Mouse (Mus musculus) midbrain, embryonic 14.5 days (tissue): ENCODE data around the gene Lman2l. TPM values are rescaled to one million over a fixed set of nuclear protein-coding genes. Genes with fewer than 3 reads are reported as not detected.

ENCODE experiments used
- ATAC-seq: fragments of 200-750 bp; cut with Nextera tagmentation; 2 replicates; pipeline ENCODE4 v1.8.0; 2017; ENCODE audit warnings: moderate number of reproducible peaks, moderate library complexity; ENCODE audit not compliant: low FRiP score, low TSS enrichment
- DNase-seq: peaks from one replicate; pipeline ENCODE4 v3.0.0-alpha.2; 2015
- H3K27ac ChIP-seq: fragments of 300-500 bp; sonication (generic); replicated peaks from 2 replicates; pipeline ENCODE4 v1.5.1; 2014; ENCODE audit warnings: mild to moderate bottlenecking, low read depth, low read length, moderate library complexity
- H3K27me3 ChIP-seq: fragments of 300-500 bp; sonication (generic); 2 replicates; pipeline ENCODE4 v1.6.1; 2014; ENCODE audit warnings: low read length, control low read depth, mixed read lengths; ENCODE audit not compliant: control insufficient read depth, insufficient read depth
- H3K36me3 ChIP-seq: fragments of 300-500 bp; sonication (generic); 2 replicates; pipeline ENCODE4 v1.6.1; 2014; ENCODE audit warnings: low read length, control low read depth; ENCODE audit not compliant: control insufficient read depth, insufficient read depth
- H3K4me1 ChIP-seq: fragments of 300-500 bp; sonication (generic); 2 replicates; pipeline ENCODE4 v1.6.1; 2014; ENCODE audit warnings: mild to moderate bottlenecking, antibody characterized with exemption, low read length, control low read depth; ENCODE audit not compliant: control insufficient read depth, insufficient read depth
- H3K4me2 ChIP-seq: fragments of 300-500 bp; sonication (generic); 2 replicates; pipeline ENCODE4 v1.6.1; 2014; ENCODE audit warnings: mild to moderate bottlenecking, low read length, moderate library complexity
- H3K4me3 ChIP-seq: fragments of 300-500 bp; sonication (generic); replicated peaks from 2 replicates; pipeline ENCODE4 v1.5.1; 2014; ENCODE audit warnings: low read depth, low read length
- H3K9ac ChIP-seq: fragments of 300-500 bp; sonication (generic); replicated peaks from 2 replicates; pipeline ENCODE4 v1.6.1; 2014; ENCODE audit warnings: mild to moderate bottlenecking, low read length, moderate library complexity
- H3K9me3 ChIP-seq: fragments of 300-500 bp; sonication (generic); 2 replicates; pipeline ENCODE4 v1.6.1; 2016; ENCODE audit warnings: low read length, control low read depth, mixed read lengths; ENCODE audit not compliant: control insufficient read depth
- WGBS: fragments of 180-500 bp; shearing (Covaris S2); extraction: QIAGEN DNeasy Blood & Tissue Kit; methylation state at CpG from one replicate; pipeline ENCODE4 v1.1.7; 2014; 5-methylcytosine and 5-hydroxymethylcytosine counted together
- polyA plus RNA-seq: library from polyadenylated mRNA; unstranded; fragments of >200 nt; fragmentation: Nextera tagmentation; extraction: Ambion mirVana; gene quantifications from 2 replicates; pipeline ENCODE4 v1.2.1, GENCODE M21; 2014

Lman2l gene
- polyA plus RNA-seq, 1 experiment from 2014 or later, result 42.7 TPM

- no peak overlapping the region for H3K4me2 ChIP-seq
- H3K4me1 ChIP-seq, result peaks cover 15% of the 10 kb centered on the region
- peak; percentile 80 for DNase-seq
- no peaks in the 10 kb centered on the region for H3K36me3 ChIP-seq
- peak overlapping the region; percentile 62 for H3K27ac ChIP-seq
- no peak overlapping the region for H3K9ac ChIP-seq
- no peaks in the 10 kb centered on the region for H3K9me3 ChIP-seq
- H3K4me3 ChIP-seq, result no peak overlapping the region
- no peaks in the 10 kb centered on the region for H3K27me3 ChIP-seq
- WGBS, result 41% methylated on average over 4 of the region's 4 CpGs
- peak; percentile 27; the same call in 1 of the 2 replicates for ATAC-seq
Measured at GRCm38 (mm10) chr1:36401509-36401908, 43.6 kb downstream of the Lman2l start.

- H3K4me3 ChIP-seq, result no peak overlapping the region
- H3K27me3 ChIP-seq, result no peaks in the 10 kb centered on the region
- no peaks in the 10 kb centered on the region for H3K9me3 ChIP-seq
- H3K36me3 ChIP-seq, result no peaks in the 10 kb centered on the region
- H3K4me2 ChIP-seq, result no peak overlapping the region
- WGBS, result 32% methylated on average over 6 of the region's 6 CpGs
- DNase-seq (no peak), ATAC-seq (no peak)
- no peak overlapping the region for H3K27ac ChIP-seq
- no peak overlapping the region for H3K9ac ChIP-seq
- peaks cover 11% of the 10 kb centered on the region for H3K4me1 ChIP-seq
Measured at GRCm38 (mm10) chr1:36397041-36397440, 48.0 kb downstream of the Lman2l start.

GRCm38 (mm10) chr1:36379582-36379981 is 65.5 kb downstream of the Lman2l start:
- ATAC-seq, result no peak
- H3K4me3 ChIP-seq, result no peak overlapping the region
- DNase-seq, result no peak
- H3K27me3 ChIP-seq, result no peaks in the 10 kb centered on the region
- H3K9ac ChIP-seq, result no peak overlapping the region
- H3K36me3 ChIP-seq, result no peaks in the 10 kb centered on the region
- H3K9me3 ChIP-seq, result no peaks in the 10 kb centered on the region
- WGBS, result 62% methylated on average over 4 of the region's 4 CpGs
- no peaks in the 10 kb centered on the region for H3K4me1 ChIP-seq
- H3K27ac ChIP-seq, result no peak overlapping the region
- H3K4me2 ChIP-seq, result no peak overlapping the region

DNA sequence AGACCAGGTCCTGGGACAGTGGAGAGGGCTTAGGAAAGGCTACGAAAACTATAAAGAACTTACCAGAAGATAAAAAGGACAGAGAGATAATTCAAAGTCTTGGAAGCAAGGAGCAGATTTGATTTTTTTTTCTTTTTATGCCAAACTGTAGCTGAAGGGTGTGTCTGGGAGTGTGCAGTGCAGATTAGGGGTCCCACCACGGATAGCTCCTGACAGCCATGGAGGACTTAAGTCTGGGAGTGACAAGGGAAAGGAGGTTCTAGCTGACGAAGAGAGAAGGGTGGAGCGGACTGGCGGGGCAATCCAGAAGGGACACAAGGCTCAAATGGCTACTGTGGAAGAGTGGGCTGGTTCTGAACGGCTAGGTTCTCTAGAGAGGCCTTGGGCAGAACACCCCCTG is 66.2 kb downstream of the Lman2l start:
- 73% methylated on average over 6 of the region's 6 CpGs for WGBS
- ATAC-seq (no peak), DNase-seq (no peak)
- H3K4me1 ChIP-seq, result no peaks in the 10 kb centered on the region
- H3K4me2 ChIP-seq, result no peak overlapping the region
- no peaks in the 10 kb centered on the region for H3K27me3 ChIP-seq
- no peak overlapping the region for H3K27ac ChIP-seq
- H3K36me3 ChIP-seq, result no peaks in the 10 kb centered on the region
- no peak overlapping the region for H3K4me3 ChIP-seq
- H3K9ac ChIP-seq, result no peak overlapping the region
- no peaks in the 10 kb centered on the region for H3K9me3 ChIP-seq

DNA sequence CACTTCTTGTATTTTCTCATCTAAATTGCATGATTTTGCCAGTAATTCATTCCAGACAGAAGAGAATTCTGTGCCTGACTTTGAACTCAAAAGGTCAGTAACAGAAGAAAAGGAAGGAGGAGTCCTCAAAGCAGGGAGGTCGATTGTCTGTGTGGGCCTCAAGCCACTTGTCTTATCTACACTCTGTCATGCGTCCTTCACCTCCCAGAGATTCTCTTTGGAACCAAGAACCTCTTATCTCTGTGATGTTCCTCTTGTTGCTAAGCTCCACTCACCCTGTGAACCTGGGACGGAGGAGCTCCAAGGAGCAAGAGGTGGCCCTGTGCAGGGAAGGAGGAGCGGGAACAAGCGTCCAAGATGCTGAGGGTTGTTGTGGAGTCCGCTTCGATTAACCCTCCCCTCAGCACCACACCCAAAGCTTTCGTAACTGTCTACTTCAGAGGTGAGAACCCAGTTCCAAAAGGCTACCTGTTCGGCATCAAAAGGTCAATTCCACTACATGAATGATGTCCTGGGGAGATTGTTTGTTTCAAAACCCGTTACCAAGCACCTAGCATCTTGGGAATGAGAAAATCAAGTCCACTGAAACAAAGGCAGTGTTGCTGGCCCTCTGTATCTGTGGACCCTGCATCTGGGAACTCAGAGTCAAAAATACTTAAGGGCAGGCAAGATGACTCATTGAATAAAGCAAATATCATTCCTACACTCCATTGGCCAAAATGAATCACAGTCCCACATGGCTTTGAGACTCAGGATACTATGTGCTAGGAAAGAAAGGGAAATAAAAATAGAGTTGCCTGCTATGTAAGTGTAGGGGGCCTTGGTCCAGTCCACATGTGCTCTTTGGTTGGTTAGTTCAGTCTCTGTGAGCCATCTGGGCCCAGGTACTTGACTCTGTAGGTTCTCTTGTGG is 72.9 kb downstream of the Lman2l start, which contains the start of gene Fer1l5:
Fer1l5 (plus strand) TSS at position 358 of the 912 bp plus-strand sequence.
- Histone ChIP-seq H3K9ac (no peak within 1 kb of the TSS), H3K4me3 (no peak within 1 kb of the TSS), H3K4me1 (peaks cover 11% of the 10 kb centered on the region), H3K4me2 (no peak within 1 kb of the TSS), H3K27ac (no peak within 1 kb of the TSS), H3K36me3 (no peaks in the 10 kb centered on the region), H3K9me3 (no peaks in the 10 kb centered on the region), H3K27me3 (no peaks in the 10 kb centered on the region)
- WGBS, result 83% methylated on average over 10 of the region's 10 CpGs
- no peak for ATAC-seq
- no peak for DNase-seq

- no peak overlapping the region for H3K27ac ChIP-seq
- H3K4me3 ChIP-seq, result no peak overlapping the region
- 0 out of 2 replicates have a peak, but pooled peaks cover 1% of the 10 kb centered on the region for H3K36me3 ChIP-seq
- 83% methylated on average over 6 of the region's 6 CpGs for WGBS
- no peaks in the 10 kb centered on the region for H3K27me3 ChIP-seq
- DNase-seq (no peak), ATAC-seq (no peak)
- H3K4me2 ChIP-seq, result no peak overlapping the region
- H3K9me3 ChIP-seq, result no peaks in the 10 kb centered on the region
- H3K4me1 ChIP-seq, result peaks cover 11% of the 10 kb centered on the region
- H3K9ac ChIP-seq, result no peak overlapping the region
Measured at GRCm38 (mm10) chr1:36370918-36371317, 74.2 kb downstream of the Lman2l start.

Other genes starting within 250 kb of the Lman2l start
- 54.0 and 73.8 TPM in 2 replicates for gene Uggt1, start 200.6 kb downstream of the Lman2l start, polyA plus RNA-seq
- 0.90 and 1.2 TPM in 2 replicates for gene Neurl3, start 170.6 kb downstream of the Lman2l start, polyA plus RNA-seq
- 2.0 and 2.5 TPM in 2 replicates for gene Arid5a, start 137.5 kb downstream of the Lman2l start, polyA plus RNA-seq
- gene Kansl3, start 76.1 kb downstream of the Lman2l start, polyA plus RNA-seq, result 30.3 and 39.7 TPM in 2 replicates
- 2.0 and 2.1 TPM in 2 replicates for gene Fer1l5, start 73.0 kb downstream of the Lman2l start, polyA plus RNA-seq
- 9.5 and 11.9 TPM in 2 replicates for gene Cnnm4, start 26.3 kb upstream of the Lman2l start, polyA plus RNA-seq
- 6.5 and 7.6 TPM in 2 replicates for gene Cnnm3, start 66.6 kb upstream of the Lman2l start, polyA plus RNA-seq
- 10.4 and 10.5 TPM in 2 replicates for gene Ankrd23, start 91.6 kb upstream of the Lman2l start, polyA plus RNA-seq
- gene Gm42417, start 94.2 kb upstream of the Lman2l start, polyA plus RNA-seq, result not detected in 2 replicates
- 22.3 and 28.5 TPM in 2 replicates for gene Ankrd39, start 102.2 kb upstream of the Lman2l start, polyA plus RNA-seq
- 4.7 and 8.7 TPM in 2 replicates for gene Sema4c, start 113.1 kb upstream of the Lman2l start, polyA plus RNA-seq
- gene Fam178b, start 237.9 kb upstream of the Lman2l start, polyA plus RNA-seq, result 0.29 TPM in 1 of 2 replicates, not detected in the other
- gene Cox5b, start 246.2 kb upstream of the Lman2l start, polyA plus RNA-seq, result 606 and 777 TPM in 2 replicates